Mouse (Mus musculus): ENCODE measurements around the gene Sdr39u1. TPM values are rescaled to one million over a fixed set of nuclear protein-coding genes. Genes with fewer than 3 reads are reported as not detected.

The Sdr39u1 gene
- polyA plus RNA-seq, 2 experiments, result 80.2 to 81.0 TPM

DNA sequence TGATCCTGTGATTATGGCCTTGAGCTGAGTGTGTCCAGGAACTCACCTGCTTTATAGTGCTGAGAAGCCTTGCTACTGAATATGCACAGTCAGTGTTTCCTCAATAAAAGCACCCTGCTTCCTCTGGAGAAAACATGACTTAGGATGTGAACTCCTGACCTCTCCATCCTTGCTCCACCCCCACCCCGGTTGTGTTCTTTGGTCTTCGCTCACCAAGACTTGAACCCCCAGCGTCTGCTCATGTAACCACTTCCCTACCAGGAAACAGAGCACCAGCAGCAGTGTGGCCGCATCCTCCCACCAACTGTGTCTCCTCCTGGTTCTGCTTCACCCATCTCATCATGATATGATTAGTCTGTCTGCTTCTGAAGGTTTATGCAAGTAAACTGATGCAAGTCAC, 13.3 kb upstream of the Sdr39u1 start:
- Histone ChIP-seq H3K4me1 (ENCODE audit: control insufficient read depth, insufficient read depth, low read length) (no peaks in the 10 kb centered on the region), H3K4me2 (replicated peaks; ENCODE audit: low read depth, low read length, severe bottlenecking) (no peak overlapping the region), H3K9me3 (ENCODE audit: control insufficient read depth, low read length) (no peaks in the 10 kb centered on the region), H3K9ac (ENCODE audit: low read depth, low read length, severe bottlenecking) (no peak overlapping the region), H3K27ac (replicated peaks; ENCODE audit: low read depth, low read length) (no peak overlapping the region), H3K27me3 (ENCODE audit: control insufficient read depth, insufficient read depth, low read length) (no peaks in the 10 kb centered on the region), H3K4me3 (replicated peaks; ENCODE audit: low read length) (no peak overlapping the region), H3K36me3 (ENCODE audit: control insufficient read depth, insufficient read depth, low read length) (no peaks in the 10 kb centered on the region)
- WGBS, result 29% methylated on average over 4 of the region's 4 CpGs
- no peak for ATAC-seq (ENCODE audit: low FRiP score, low read depth)
- TF ChIP-seq POLR2A (IDR thresholded peaks at IDR 0.05; ENCODE audit: borderline replicate concordance, extremely low read depth, insufficient read depth, insufficient read length), result no peak
- DNase-seq (ENCODE audit: low spot score), result no peak

DNA sequence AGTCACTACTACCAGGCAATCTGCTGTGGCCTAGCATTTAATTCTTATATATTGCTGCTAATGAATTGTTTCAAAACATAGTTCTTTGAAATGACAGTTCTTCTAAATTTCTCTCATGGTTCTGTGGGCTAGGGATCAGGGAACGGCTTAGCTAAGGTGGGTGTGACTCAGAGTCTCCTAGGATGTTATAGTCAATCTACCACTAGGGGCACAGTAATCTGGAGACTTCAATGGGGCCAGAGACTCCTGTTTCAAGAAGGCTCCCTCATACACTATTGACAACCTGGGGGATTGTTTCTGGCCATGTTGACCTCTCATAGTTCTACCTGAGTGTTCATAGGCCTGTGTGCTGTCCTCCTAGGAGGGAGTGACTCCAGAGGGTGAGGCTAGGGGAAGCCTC, 5.4 kb upstream of the Sdr39u1 start:
- no peak overlapping the region for H3K4me3 ChIP-seq (replicated peaks; ENCODE audit: low read length)
- H3K4me2 ChIP-seq (replicated peaks; ENCODE audit: low read depth, low read length, severe bottlenecking), result no peak overlapping the region
- TF ChIP-seq POLR2A (IDR thresholded peaks at IDR 0.05; ENCODE audit: borderline replicate concordance, extremely low read depth, insufficient read depth, insufficient read length), result no peak
- WGBS, result 48% methylated on average over 1 of the region's 1 CpGs
- H3K27me3 ChIP-seq (ENCODE audit: control insufficient read depth, insufficient read depth, low read length), result no peaks in the 10 kb centered on the region
- H3K9me3 ChIP-seq (ENCODE audit: control insufficient read depth, low read length), result no peaks in the 10 kb centered on the region
- H3K36me3 ChIP-seq (ENCODE audit: control insufficient read depth, insufficient read depth, low read length), result no peaks in the 10 kb centered on the region
- no peak for DNase-seq (ENCODE audit: low spot score)
- no peak for ATAC-seq (ENCODE audit: low FRiP score, low read depth)
- H3K9ac ChIP-seq (ENCODE audit: low read depth, low read length, severe bottlenecking), result no peak overlapping the region
- peaks cover 7% of the 10 kb centered on the region; the same call in 1 of the 2 replicates for H3K4me1 ChIP-seq (ENCODE audit: control insufficient read depth, insufficient read depth, low read length)
- H3K27ac ChIP-seq (replicated peaks; ENCODE audit: low read depth, low read length), result no peak overlapping the region

DNA sequence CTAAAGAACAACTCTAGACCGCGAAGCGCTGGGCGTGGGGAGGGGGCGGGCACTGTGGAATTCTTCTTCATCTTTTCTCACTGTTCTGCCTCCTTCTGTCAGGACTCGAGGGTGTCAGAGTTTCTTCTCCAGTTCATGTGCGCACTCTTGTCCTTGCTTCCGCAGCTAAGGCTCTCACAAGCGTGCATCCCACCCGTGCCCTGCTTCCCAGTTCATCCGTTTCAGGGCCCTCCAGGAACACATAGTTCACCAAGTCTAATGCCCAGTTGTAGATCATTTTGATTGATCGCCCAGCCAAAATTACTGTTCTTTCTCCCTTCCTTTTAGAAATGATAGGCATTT, 292 bp upstream of the Sdr39u1 start:
- H3K4me2 ChIP-seq (replicated peaks; ENCODE audit: low read depth, low read length, severe bottlenecking), result peak overlapping the region; percentile 91
- DNase-seq (ENCODE audit: low spot score) (no peak), ATAC-seq (ENCODE audit: low FRiP score, low read depth) (peak; percentile 20; the same call in 1 of the 2 replicates)
- no peak for TF ChIP-seq POLR2A (IDR thresholded peaks at IDR 0.05; ENCODE audit: borderline replicate concordance, extremely low read depth, insufficient read depth, insufficient read length)
- H3K4me1 ChIP-seq (ENCODE audit: control insufficient read depth, insufficient read depth, low read length), result peaks cover 12% of the 10 kb centered on the region
- 5% methylated on average over 10 of the region's 12 CpGs for WGBS
- H3K9ac ChIP-seq (ENCODE audit: low read depth, low read length, severe bottlenecking), result peak overlapping the region; percentile 83
- H3K27me3 ChIP-seq (ENCODE audit: control insufficient read depth, insufficient read depth, low read length), result no peaks in the 10 kb centered on the region
- H3K4me3 ChIP-seq (replicated peaks; ENCODE audit: low read length), result peak overlapping the region; percentile 60
- peak overlapping the region; percentile 89 for H3K27ac ChIP-seq (replicated peaks; ENCODE audit: low read depth, low read length)
- H3K9me3 ChIP-seq (ENCODE audit: control insufficient read depth, low read length), result no peaks in the 10 kb centered on the region
- H3K36me3 ChIP-seq (ENCODE audit: control insufficient read depth, insufficient read depth, low read length), result peaks cover 30% of the 10 kb centered on the region

DNA sequence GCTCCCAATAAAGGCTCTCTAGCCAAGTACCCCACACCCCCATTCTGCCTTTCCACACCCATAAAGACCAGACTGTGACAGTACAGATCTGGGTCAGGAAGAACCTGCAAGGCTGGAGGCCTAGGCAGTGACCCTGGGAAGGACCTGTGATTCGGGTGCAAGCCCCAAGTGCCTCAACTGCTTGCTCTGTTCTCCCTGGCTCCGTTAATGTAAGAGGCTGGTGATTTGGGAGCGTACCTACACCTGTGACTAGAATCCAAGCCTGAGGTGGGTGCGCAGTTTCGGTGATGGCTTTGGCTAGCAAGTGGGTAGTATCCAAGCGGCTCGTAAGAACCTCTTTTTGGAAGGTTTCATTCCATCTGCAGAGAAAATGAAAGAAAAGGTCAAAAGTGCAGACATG, 1.1 kb downstream of the Sdr39u1 start:
- Histone ChIP-seq H3K4me1 (ENCODE audit: control insufficient read depth, insufficient read depth, low read length) (peaks cover 12% of the 10 kb centered on the region), H3K9me3 (ENCODE audit: control insufficient read depth, low read length) (no peaks in the 10 kb centered on the region), H3K4me2 (replicated peaks; ENCODE audit: low read depth, low read length, severe bottlenecking) (peak overlapping the region; percentile 91), H3K4me3 (replicated peaks; ENCODE audit: low read length) (peak overlapping the region; percentile 60), H3K36me3 (ENCODE audit: control insufficient read depth, insufficient read depth, low read length) (peaks cover 44% of the 10 kb centered on the region), H3K9ac (ENCODE audit: low read depth, low read length, severe bottlenecking) (peak overlapping the region; percentile 83), H3K27ac (replicated peaks; ENCODE audit: low read depth, low read length) (no peak overlapping the region), H3K27me3 (ENCODE audit: control insufficient read depth, insufficient read depth, low read length) (no peaks in the 10 kb centered on the region)
- ATAC-seq (ENCODE audit: low FRiP score, low read depth), result no peak
- no peak for DNase-seq (ENCODE audit: low spot score)
- WGBS, result 86% methylated on average over 7 of the region's 7 CpGs
- no peak for TF ChIP-seq POLR2A (IDR thresholded peaks at IDR 0.05; ENCODE audit: borderline replicate concordance, extremely low read depth, insufficient read depth, insufficient read length)

DNA sequence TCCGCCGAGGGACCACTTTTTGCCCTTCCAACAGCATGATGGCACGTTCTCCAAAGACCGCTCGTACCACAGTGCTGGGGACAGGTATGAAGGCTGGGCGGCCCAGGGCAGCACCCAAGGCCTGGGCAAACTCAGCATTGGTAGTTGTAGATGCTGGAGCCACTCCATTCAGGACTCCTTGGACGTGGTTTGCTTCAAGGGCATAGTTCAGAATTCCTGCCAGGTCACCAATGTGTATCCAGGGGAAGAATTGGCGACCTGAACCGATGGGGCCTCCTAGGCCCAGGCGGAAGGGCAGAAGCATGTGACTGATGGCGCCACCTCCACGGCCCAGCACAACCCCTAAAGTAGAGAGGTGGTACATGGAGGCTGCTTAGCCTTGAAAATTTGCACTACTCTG, 2.4 kb downstream of the Sdr39u1 start:
- no peak overlapping the region for H3K4me2 ChIP-seq (replicated peaks; ENCODE audit: low read depth, low read length, severe bottlenecking)
- no peak overlapping the region for H3K4me3 ChIP-seq (replicated peaks; ENCODE audit: low read length)
- H3K36me3 ChIP-seq (ENCODE audit: control insufficient read depth, insufficient read depth, low read length), result peaks cover 54% of the 10 kb centered on the region
- no peak for TF ChIP-seq POLR2A (IDR thresholded peaks at IDR 0.05; ENCODE audit: borderline replicate concordance, extremely low read depth, insufficient read depth, insufficient read length)
- H3K27ac ChIP-seq (replicated peaks; ENCODE audit: low read depth, low read length), result no peak overlapping the region
- no peak for DNase-seq (ENCODE audit: low spot score)
- no peak for ATAC-seq (ENCODE audit: low FRiP score, low read depth)
- H3K9ac ChIP-seq (ENCODE audit: low read depth, low read length, severe bottlenecking), result no peak overlapping the region
- no peaks in the 10 kb centered on the region for H3K27me3 ChIP-seq (ENCODE audit: control insufficient read depth, insufficient read depth, low read length)
- H3K9me3 ChIP-seq (ENCODE audit: control insufficient read depth, low read length), result no peaks in the 10 kb centered on the region
- WGBS, result 95% methylated on average over 12 of the region's 12 CpGs
- H3K4me1 ChIP-seq (ENCODE audit: control insufficient read depth, insufficient read depth, low read length), result peaks cover 12% of the 10 kb centered on the region
